Mouse (Mus musculus) frontal cortex, adult 2 months (tissue): ENCODE data around the gene Aqp3. TPM values are rescaled to one million over a fixed set of nuclear protein-coding genes. Genes with fewer than 3 reads are reported as not detected.
"Not testable (repeated sequence)": the region's sequence is repeated elsewhere in the genome, so short reads cannot be mapped to it uniquely, and the experiment has no call there.

Source experiments
- DNase-seq, 2 experiments: peaks; one replicate each; pipeline ENCODE4 v3.0.0; 2022; ENCODE audit warnings: low spot score in 1 of 2; ENCODE audit errors: extremely low spot score in 1 of 2
- polyA plus RNA-seq: library from polyadenylated mRNA; depleted of rRNA; stranded (reverse); fragments of >200 nt; gene quantifications from 2 replicates; pipeline ENCODE4 v1.2.3, GENCODE M21; 2012

Aqp3 gene
- polyA plus RNA-seq, 1 experiment = 0.26 TPM

DNA sequence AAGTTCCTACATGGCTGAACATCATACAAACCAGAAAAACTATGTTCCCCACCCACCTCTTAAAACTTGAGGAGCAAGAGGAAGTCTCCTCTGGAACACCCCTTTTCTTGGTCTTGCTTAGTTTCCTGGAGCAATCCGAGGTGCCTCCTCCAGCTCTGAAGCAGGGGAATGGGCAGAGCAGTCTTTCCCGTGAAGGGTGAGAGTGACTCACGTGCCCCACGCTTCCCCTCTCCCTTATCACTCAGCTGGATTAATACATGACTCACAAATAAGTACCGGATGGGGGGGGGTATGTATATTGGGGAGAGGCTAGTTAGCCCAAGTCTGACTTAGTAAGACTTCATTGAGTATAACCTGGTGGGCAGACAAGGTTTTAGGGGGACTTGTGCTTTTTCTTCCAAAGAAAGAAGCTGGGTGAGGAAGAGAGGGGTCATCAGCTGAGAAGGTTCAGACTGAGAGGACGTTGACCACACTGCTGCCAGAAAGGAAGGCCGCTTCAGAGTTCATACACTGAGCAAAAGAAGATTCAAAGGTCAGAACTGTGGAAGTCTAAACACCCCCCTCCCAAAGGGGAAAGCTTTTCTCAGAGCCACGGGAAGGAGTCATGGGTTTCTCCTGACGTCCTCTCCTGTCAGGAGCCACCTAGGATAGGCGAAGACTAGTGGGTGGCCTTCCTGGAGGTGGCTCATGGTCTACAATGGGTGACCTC, 10.9 kb upstream of the Aqp3 start:
- DNase-seq = no peak

DNA sequence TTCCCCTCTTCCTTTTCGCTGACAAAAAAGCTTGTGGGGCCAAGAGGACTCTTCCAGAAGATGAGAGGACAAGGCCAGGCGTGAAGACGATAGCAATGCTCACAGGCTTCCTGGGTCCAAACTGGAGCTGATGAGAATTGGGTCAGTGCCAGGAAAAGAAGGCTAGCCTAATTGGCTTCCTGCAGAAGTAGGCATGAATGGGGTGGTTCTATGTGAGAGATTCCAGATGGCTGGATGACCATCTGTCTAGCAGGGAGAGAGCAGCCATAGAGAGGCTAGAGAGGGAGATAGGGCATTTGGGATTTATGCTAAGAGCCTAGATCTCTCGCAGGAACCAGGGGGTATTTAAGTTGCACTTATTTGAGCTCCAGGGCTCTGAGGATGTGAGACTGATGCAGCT, 9.5 kb upstream of the Aqp3 start:
- no peak for DNase-seq

DNA sequence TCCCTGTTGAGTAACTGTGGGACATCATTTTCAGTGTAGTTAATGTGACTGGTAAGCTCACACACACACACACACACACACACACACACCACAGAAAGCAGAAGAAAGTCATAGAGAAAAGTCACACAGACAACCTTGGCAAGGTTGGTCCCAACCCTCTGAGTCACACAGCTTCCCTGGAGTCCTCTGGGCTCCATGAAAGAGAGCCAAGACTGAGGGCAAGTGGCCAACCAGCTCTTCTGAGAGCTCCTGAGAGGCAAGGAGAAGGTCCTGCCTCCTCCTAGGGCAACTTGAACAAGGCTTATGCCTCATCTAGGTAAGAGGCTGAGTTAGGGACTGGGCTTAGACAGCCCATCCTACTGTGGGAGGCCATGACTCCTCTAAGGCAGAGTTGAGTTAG, 4.9 kb upstream of the Aqp3 start:
- no peak for DNase-seq

DNA sequence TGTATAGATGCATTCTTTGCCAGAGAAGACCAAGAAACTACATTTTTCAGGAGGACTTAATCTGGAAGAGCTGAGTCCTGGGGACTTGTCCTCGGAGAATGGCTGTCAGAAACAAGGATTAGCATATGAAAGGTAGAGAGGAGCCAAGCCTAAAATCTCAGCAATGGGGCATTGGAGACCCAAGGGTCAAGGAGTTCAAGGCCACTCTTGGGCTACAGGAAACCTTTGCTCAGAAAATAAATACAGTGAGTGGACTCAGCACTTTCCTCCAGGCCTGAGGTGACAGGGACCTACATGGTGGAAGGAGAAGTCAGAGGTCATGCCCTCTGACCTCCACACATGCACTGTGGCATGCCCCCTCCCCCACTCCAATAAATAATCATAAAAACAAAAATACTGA, 3.0 kb upstream of the Aqp3 start:
- no peak for DNase-seq

DNA sequence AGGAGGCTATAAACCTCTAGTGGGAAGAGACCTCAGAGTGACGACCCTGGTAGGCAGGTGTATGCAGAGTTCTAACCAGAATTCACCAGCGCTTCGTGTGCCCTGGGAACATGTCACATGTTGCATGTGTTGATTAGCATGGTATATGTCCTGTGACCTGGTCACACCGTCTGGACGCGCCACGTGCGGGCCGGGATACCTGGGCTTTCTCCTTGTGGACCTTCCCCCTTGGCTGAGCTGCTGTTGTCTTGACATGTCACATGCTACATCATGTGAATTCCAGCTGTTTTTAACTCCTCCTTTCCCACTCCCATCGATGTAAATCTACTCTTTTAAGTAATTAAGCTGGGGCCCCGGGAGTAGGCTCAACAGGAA, 581 bp upstream of the Aqp3 start:
- DNase-seq = no peak

DNA sequence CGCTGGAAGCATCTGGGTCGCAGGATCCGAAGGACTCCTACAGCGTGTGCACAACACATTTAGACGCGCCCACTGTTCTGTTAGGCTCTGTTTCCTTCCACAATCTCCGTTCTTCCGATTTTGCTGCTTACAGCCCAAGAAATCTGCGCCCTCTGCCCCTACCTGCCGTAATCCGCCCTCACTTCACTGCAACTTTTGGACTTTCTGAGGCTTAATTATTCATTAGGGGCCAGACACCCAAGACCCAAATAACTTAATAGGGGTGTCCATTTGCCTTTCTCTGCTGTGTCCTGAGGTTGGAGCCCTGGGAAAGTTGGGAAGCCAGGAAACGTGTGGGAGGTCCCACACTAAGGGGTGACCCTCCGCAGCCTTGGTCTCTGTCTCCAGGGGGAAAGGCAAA, 602 bp downstream of the Aqp3 start:
- DNase-seq = no peak

DNA sequence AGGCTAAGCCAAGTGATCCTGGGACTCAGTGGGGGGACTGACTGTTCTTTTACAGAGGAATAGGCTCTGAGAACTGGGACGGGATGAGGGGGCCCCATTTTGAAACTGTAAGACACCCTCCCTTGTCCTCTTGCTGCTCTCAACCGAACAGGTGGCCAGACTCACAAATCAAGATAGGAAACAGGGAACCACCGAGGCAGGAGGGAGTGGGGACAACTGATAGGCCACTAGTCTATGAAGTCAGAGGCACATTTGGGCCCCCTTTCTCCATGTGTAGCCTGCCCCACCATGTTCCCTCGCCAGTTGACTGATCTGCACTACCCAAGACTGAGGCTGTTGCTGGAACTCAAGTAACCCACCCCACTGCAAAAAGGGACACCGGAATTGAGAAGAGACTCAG, 1.2 kb downstream of the Aqp3 start:
- no peak for DNase-seq

DNA sequence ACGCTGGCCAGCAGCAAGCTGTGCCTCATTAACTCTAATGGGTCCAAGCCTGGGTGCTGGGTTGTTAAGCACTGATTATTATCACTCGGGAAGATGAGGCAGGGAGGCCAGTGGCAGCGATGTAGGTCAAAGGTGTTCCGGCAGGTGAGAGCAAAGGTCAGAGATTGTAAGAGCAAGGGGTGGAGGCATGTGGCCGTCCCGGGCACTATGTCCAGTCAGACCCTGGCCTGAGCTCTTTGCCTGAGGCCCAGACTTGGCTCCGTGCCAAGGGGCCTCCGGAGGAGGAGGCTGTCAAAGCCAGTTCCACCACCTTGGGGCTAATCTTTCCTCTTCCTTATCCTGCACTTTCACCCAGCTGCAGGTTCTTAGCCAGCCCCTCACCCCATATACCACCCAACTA, 1.8 kb downstream of the Aqp3 start:
- DNase-seq = no peak

DNA sequence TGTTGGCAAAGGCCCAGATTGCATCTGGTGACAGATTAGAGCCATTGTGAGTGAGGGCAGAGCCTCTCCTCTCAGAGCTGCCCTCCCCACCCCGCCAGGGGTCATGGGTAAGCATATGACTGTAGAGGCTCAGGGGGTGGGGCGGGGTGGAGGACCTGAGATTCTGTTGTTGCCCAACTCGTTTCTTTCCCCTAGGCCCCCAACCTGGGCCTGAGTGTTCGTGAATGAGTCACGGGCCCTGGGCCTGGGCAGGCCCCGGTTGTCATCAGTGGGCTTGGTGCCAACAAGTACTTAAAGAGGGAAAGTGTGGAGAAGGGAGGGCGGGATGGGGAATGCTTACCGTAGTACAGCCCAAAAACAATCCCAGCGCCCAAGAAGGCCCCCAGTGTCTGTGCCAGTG, 3.6 kb downstream of the Aqp3 start:
- no peak for DNase-seq

DNA sequence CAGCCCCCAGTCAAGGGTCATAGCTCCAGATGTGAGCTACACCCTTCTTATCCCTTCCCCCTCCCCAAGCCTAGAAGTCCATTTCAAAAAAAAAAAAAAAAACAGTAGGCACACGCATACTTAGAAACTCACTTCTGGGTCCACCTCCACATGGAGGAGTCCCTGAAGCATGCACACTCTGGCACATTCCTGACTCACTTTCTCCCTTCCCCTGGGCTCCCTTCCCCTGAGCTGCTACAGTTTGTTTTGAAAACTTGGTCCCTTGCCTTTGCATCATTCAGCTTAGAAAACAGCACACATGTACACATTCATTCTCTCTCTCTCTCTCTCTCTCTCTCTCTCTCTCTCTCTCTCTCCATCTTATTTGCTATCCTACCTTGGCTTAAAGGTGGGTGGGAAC, 5.0 kb downstream of the Aqp3 start:
- DNase-seq = no peak

DNA sequence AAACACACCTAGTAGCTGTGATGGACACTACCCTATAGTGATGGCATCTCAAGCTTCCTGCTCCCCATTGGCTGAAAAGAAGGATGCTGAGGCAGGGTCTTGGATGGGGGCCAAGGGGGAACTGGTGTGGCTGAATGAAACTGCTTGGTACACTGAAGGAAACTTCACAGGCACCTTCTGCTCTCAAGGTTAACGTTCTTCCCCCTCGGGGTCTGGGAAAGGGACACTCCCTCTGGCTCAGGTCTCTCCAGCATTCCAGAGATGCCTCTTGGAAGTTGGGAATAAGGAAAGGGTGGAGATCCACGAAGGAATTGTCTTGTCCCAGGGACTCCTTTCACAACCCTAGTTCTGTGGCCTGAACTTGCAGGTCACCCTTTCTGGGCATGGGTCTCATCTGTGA, 6.6 kb downstream of the Aqp3 start:
- DNase-seq = no peak

DNA sequence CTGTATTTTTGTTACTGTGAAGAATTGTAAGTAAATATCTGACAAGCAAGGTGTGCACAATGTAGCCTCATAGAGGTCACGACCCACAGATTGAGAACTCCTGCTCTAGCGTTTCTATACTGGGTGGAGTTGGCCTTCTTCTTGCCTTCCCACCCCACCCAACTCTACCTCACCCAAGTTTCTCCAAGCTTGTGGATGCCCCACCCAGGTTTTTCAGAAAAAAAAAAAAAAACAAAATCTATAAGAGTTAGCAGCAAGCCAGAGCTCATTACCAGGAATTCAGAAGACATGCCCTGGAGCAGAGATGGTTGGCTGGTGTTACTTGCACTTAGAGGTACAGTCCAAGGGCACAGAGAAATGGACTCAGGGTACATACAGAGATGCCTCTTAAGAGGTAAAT, 8.3 kb downstream of the Aqp3 start:
- no peak for DNase-seq

DNA sequence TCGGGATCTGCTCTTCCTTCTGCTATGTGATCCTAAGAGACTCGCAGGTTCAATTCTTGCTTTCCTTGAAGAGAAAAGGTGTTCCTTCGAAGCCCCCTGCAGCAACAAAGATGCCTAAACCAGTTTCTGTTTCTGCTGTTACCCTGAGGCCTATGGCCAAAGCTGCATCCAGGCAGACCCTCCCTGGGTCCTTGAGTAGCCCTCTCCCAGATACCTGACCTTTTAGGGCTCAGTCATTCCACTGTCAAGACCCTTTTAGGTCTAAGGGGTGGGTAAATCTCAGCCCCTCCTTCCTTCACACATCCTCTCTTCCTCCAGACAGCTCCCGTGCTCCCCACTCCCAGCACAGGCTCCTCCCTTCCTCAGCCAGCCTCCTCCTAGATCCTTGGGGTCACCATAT, 8.8 kb downstream of the Aqp3 start:
- DNase-seq = no peak

DNA sequence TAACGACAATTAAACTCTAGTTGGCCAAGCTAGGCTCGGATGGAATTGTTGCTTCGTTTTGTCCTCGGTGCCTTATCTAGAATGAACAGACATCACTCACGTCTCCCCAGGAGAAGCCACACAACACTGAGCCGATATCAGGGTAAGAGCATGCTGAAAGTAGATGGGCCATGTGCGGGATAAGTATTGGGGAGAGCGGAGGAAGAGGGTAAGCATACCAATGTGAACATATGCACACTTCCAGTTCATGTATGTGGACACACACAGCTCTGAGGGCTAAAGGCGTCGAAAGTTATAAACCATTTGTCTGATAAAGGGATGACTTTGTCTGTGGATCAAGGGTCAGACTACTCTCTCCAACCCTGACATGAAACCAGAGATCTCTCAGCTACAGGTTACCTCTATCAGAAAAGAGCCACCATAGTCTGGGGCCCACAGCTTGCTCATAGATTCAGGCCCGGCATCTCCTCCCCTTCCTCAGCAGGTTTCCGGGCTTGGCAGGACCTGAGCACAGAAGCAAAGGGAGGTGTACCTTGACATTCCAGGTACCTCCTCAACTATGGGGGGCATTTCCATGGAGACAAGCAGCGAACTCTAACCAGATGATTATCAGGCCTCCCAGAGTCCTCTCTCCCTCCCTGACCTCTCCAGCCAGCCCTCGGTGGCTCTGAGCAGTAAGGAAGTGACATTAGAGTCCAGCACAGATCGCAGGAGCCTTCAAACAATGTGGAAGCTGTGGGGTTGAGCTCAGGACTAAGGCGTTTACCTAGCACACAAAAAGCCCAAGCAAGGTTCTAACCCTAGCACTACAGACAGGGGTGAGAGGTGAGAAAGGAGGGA, 10.3 kb downstream of the Aqp3 start:
- no peak for DNase-seq

DNA sequence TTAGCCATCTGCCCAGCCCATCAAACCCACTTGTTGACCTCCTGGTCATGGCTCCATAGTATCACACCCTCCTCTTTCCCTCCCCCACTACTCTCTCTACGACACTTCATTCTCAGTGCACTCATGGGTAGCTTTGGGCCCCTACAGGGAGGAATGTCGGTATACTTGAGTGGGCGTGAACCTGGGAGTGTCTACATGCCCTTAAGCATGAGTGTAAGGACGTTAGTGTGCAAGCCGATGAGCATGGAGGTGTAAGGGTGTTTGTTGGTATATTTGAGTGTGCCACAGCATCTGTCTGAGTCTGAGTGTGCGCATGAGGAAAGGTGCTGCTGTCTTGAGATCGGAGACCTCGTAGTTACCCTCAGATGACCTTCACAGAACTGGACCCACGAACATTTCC, 11.0 kb downstream of the Aqp3 start:
- DNase-seq = no peak

DNA sequence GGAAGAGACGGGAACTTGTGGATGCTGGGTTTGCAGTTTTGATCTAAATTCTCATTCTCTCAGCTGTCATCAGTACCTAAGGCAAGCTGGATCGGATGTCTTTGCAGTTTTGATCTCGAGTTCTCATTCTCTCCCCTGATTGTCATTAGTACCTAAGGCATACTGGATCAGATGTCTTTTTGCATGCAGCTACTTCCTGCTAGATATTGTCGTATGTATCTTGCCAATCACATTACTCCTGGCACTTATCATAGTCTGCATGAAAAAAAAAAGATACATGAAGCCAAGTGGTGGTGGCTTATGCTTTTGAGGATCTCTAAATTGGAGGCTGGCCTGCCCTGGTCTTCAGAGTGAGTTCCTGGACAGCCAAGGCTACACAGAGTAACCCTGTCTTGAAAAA, 13.2 kb downstream of the Aqp3 start:
- DNase-seq = no peak

DNA sequence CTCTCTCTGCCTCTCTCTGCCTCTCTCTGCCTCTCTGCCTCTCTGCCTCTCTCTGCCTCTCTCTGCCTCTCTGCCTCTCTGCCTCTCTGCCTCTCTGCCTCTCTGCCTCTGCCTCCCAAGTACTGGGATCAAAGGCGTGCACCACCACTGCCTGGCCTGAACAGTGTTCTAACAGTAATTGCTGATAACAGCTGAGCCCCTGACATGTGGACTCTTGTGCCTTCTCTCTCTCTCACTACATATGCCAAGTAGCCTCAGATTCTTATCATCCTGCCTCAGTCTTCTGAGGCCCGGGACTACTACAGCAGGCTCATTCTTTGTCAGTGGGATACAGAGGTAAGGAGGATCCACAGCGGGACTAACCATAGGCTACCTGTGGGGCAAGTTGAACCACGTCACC, 15.2 kb downstream of the Aqp3 start:
- not testable (repeated sequence) for DNase-seq

DNA sequence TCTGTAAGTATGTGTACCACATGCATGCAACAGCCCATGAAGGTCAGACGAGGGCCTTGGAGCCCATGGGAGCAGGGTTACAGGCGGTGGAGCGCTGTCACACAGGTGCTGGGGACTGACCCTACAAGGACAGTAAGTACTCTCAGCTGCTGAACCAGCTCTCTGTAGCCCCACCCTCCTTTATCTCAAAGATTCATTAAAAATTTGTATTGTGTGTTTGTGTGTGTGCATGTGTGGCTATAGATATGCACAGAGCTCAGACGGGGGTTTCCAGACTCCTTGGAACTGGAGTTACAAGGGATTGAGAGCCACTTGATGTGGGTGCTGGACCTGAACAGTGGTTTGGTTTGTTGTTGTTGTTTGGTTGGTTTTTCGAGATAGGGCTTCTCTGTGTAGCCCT, 16.2 kb downstream of the Aqp3 start:
- DNase-seq = no peak

DNA sequence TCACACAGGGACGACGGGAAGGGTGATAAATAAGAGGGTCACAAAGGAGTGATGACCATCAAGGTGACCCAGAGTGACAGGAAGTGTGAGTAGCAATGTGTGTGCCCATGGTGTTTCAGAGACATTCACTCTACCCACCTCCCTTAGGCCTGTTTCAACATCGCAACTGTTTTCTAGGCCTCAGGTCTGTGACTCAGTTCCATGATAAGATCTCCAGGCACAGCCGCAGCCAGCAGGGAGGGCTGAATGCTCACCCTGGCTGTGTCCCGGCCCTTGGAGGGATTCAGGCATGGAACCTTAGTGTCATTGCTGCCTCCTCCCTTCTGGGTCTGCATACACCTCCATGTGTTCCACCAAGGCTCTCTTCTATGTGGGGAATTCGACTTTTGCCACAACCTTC, 19.3 kb downstream of the Aqp3 start:
- DNase-seq = no peak

DNA sequence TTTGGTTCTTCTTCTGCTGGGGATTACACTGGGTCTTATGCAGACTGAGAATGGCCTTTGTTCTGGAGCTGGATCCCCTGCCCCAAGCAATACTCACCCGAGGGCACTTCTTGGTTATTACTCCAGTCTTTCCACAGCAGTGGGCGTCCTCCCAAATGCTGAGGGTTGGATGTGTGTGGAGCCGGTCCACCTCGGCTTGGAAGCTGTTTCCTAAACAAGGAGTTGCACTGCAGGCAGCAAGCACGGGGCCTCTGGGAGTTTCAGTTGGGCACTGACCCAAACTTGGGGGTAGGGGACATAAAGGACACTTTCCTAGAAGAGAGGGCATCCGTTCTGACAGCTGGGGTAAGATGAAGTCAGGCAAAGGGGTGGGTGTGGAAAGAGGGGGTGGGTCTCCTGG, 23.5 kb downstream of the Aqp3 start:
- no peak for DNase-seq

DNA sequence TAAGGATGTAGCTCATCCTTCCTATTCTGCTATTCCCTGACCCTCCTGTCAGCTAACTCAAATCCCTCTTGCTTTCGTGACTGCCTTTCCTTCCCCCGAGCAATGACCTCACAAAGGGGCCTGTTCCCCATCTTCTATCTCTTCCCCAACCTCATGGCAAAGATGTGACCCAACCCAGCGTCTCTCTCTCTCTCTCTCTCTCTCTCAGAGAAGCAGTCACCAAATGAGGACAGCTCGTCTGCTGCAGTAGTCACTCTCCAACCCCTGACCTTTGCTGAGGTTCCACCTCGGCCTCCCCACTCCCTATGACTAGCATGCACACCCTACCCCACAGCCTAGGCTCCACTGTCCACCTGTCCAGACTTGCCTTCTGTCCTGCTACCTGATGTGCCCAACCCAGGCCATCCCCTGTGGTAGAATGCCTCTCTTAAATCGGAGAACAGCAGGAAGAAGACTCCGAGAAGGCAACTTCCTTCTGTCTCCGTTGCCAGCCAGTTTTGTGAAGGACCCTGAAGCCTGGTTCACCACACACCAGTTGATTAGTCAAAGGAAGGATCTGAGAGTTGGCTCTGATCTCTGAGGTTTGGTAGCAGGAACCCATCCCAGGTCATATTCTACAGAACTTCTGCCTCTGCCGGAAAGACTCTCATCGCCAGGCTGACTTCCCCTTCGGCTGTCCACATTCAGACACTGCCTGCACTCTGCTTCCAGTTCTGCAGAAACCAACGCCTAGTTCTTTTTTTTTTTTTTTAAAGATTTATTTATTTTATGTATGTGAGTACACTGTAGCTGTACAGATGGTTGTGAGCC, 24.8 kb downstream of the Aqp3 start:
- no peak for DNase-seq
